Mouse (Mus musculus): ENCODE results near the gene Gid8. TPM values are rescaled to one million over a fixed set of nuclear protein-coding genes. Genes with fewer than 3 reads are reported as not detected.
"Not testable (repeated sequence)": the region's sequence is repeated elsewhere in the genome, so short reads cannot be mapped to it uniquely, and the experiment has no call there.

The Gid8 gene
- polyA plus RNA-seq, 1 experiment from 2014 or later = 38.0 TPM

DNA sequence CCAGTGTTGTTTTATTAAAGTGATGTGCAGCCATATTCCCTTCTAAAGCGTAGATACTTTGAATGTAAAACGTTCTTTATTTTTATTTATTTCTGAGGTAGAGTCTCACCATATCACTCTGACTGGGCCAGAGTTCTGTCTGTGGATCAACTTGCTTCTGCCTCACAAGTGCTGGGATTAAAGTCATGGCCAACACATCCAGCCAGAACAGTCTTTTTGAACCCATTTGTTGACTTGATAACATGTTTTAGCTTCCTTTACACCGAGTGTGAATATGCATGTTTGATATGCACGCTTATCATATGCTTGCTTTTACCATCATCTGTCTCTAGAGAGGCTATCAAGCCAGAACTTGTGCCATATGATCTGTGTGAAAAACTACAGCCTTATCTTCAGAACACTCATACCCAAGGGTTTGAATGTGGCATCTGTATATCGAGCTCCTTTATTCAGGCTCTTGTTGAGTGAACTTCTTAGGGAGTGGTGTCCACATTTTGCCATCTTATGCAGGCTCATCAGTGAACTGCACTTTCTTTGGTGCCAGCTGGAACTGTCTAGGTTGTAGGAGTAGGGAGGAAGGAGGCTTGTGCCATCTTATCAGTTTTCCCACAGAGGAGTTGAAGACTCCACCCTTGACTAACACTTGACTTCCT is 2.2 kb downstream of the Gid8 start:
- Histone ChIP-seq H3K27ac (ENCODE audit: low read depth, low read length) (no peak overlapping the region), H3K4me3 (ENCODE audit: low read depth, low read length) (no peak overlapping the region), H3K4me2 (replicated peaks; ENCODE audit: low read depth) (no peak overlapping the region; the same call in 1 of the 2 replicates), H3K9me3 (ENCODE audit: control insufficient read depth) (no peaks in the 10 kb centered on the region), H3K9ac (ENCODE audit: low read depth, low read length) (no peak overlapping the region), H3K27me3 (replicated peaks; ENCODE audit: control insufficient read depth, insufficient read depth, low read length) (no peaks in the 10 kb centered on the region), H3K4me1 (replicated peaks; ENCODE audit: control insufficient read depth, insufficient read depth, low read length) (peaks cover 10% of the 10 kb centered on the region), H3K36me3 (ENCODE audit: control insufficient read depth, insufficient read depth) (peaks cover 24% of the 10 kb centered on the region)
- WGBS = 89% methylated on average over 5 of the region's 5 CpGs
- TF ChIP-seq CTCF (IDR thresholded peaks at IDR 0.05; ENCODE audit: low read depth) = no peak
- ATAC-seq = no peak

DNA sequence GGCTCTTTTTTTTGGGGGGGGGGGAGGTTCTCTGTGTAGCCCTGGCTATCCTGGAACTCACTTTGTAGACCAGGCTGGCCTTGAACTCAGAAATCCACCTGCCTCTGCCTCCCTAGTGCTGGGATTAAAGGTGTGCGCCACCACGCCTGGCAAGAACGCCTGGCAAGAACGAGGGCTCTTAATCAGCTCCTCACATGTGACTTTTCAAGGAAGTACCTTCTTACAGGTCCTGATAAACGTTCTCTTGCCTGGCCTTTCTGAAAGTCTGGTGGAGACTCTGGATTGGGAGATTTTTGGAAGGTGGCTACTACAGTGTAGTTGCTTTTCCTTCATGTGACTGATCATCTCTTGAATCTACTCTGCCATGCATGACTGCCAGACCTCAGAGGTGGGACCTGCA is 12.8 kb downstream of the Gid8 start:
- not testable (repeated sequence) for H3K9me3 ChIP-seq (ENCODE audit: control insufficient read depth); H3K4me3 ChIP-seq (ENCODE audit: low read depth, low read length); ATAC-seq; H3K27me3 ChIP-seq (replicated peaks; ENCODE audit: control insufficient read depth, insufficient read depth, low read length); H3K9ac ChIP-seq (ENCODE audit: low read depth, low read length); H3K27ac ChIP-seq (ENCODE audit: low read depth, low read length); H3K4me2 ChIP-seq (replicated peaks; ENCODE audit: low read depth); H3K4me1 ChIP-seq (replicated peaks; ENCODE audit: control insufficient read depth, insufficient read depth, low read length)
- H3K36me3 ChIP-seq (ENCODE audit: control insufficient read depth, insufficient read depth) = peaks cover 55% of the 10 kb centered on the region
- WGBS = 68% methylated on average over 5 of the region's 5 CpGs

DNA sequence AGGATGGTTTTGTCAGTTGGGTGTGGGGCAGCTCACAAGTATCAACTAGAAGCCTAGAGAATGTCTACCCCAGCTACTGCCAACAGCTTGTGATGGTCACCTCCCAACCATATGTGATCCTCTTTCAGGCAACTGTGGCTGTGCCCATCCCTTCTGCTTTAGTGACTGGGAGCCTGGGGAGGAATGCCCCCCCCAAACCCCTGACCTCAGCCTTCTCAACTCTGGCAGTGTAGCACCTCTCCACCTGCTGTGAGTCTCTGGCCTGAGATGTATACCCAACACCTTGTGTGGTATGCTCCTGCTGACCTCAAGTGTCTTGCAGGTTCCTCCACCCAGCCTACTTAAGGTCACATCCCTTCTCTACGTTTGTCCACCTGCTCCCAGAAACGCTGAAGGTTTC is 13.9 kb downstream of the Gid8 start:
- H3K27ac ChIP-seq (ENCODE audit: low read depth, low read length) = no peak overlapping the region
- H3K36me3 ChIP-seq (ENCODE audit: control insufficient read depth, insufficient read depth) = peaks cover 44% of the 10 kb centered on the region
- H3K4me2 ChIP-seq (replicated peaks; ENCODE audit: low read depth) = no peak overlapping the region
- no peak for TF ChIP-seq CTCF (IDR thresholded peaks at IDR 0.05; ENCODE audit: low read depth)
- H3K9ac ChIP-seq (ENCODE audit: low read depth, low read length) = no peak overlapping the region
- no peak overlapping the region for H3K4me3 ChIP-seq (ENCODE audit: low read depth, low read length)
- 61% methylated on average over 2 of the region's 2 CpGs for WGBS
- H3K9me3 ChIP-seq (ENCODE audit: control insufficient read depth) = no peaks in the 10 kb centered on the region
- H3K4me1 ChIP-seq (replicated peaks; ENCODE audit: control insufficient read depth, insufficient read depth, low read length) = 0 out of 2 replicates have a peak, but pooled peaks cover 2% of the 10 kb centered on the region
- H3K27me3 ChIP-seq (replicated peaks; ENCODE audit: control insufficient read depth, insufficient read depth, low read length) = no peaks in the 10 kb centered on the region
- no peak for ATAC-seq

DNA sequence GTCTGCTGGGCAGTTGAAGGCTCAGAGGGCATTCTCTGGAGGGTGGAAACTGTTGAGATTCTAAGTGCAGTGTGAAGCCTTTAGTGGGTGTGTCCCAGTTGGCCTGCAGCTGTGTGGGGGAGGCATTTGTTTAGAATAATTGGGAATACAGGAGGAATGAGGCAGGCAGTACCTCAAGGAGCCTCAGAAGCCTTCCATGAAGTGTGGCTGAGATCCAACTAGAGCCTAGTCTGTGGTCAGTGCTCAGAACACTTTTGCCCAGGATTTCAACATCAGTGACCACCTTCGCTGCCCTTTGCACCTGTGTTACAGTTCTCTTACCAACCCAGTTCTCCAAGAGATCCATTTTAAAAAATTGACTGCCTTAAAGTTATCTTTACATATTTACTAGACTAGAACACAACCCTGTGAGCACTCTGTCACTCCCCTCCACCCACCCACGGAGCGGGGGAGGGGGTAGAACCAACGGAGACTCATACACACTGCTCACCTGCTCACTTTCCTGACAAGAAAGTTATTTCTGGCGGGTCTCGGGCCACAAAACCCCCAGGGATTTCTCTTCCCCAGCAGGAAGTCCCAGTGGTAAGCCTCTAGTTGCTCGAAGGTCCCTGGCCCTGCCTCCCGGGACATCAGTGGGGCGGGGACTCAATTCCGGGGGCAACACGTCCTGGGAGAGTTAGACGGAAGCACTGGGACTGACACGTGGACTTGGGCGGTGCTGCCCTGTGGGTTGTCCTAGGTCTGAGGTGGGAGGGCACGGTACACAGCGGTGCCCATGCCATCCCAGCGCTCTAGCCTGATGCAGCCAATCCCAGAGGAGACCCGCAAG is 14.9 kb downstream of the Gid8 start, which contains the start of gene Slc17a9:
TSS of gene Slc17a9 (plus strand) at position 679 of the 829 bp plus-strand sequence.
- Histone ChIP-seq H3K4me2 (replicated peaks; ENCODE audit: low read depth) (peak within 1 kb of the TSS; percentile 77), H3K9ac (ENCODE audit: low read depth, low read length) (peak within 1 kb of the TSS; percentile 38; the same call in 1 of the 2 replicates), H3K4me3 (ENCODE audit: low read depth, low read length) (peak within 1 kb of the TSS; percentile 31), H3K9me3 (ENCODE audit: control insufficient read depth) (no peaks in the 10 kb centered on the region), H3K27me3 (replicated peaks; ENCODE audit: control insufficient read depth, insufficient read depth, low read length) (no peaks in the 10 kb centered on the region), H3K36me3 (ENCODE audit: control insufficient read depth, insufficient read depth) (peaks cover 36% of the 10 kb centered on the region), H3K27ac (ENCODE audit: low read depth, low read length) (peak within 1 kb of the TSS; percentile 5; the same call in 1 of the 2 replicates), H3K4me1 (replicated peaks; ENCODE audit: control insufficient read depth, insufficient read depth, low read length) (0 out of 2 replicates have a peak, but pooled peaks cover 2% of the 10 kb centered on the region)
- TF ChIP-seq CTCF (IDR thresholded peaks at IDR 0.05; ENCODE audit: low read depth) = no peak
- peak; percentile 81 for ATAC-seq
- WGBS = 4% methylated on average over 18 of the region's 18 CpGs

DNA sequence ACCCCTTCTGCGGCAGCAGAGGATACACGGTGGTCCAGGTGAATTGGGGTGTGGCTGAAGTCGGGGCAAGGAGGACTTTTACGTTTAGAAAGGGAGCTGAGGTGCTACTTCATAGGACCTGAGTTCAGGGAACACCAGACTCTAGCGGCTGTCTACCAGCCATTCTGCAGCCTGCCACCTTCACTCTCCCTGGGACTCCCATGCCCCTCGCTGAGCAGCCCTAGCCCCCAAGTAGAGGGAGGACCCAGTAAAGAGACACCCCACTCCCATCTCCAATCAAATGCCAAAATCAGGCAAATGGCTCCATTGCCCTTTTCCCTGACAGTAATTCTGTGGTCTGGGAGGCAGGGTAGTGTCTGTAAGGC is 15.5 kb downstream of the Gid8 start:
- no peak for ATAC-seq
- peak overlapping the region; percentile 77 for H3K4me2 ChIP-seq (replicated peaks; ENCODE audit: low read depth)
- no peak for TF ChIP-seq CTCF (IDR thresholded peaks at IDR 0.05; ENCODE audit: low read depth)
- H3K9ac ChIP-seq (ENCODE audit: low read depth, low read length) = no peak overlapping the region
- H3K9me3 ChIP-seq (ENCODE audit: control insufficient read depth) = no peaks in the 10 kb centered on the region
- peaks cover 31% of the 10 kb centered on the region for H3K36me3 ChIP-seq (ENCODE audit: control insufficient read depth, insufficient read depth)
- WGBS = 6% methylated on average over 6 of the region's 6 CpGs
- H3K4me3 ChIP-seq (ENCODE audit: low read depth, low read length) = peak overlapping the region; percentile 31
- 0 out of 2 replicates have a peak, but pooled peaks cover 2% of the 10 kb centered on the region for H3K4me1 ChIP-seq (replicated peaks; ENCODE audit: control insufficient read depth, insufficient read depth, low read length)
- no peaks in the 10 kb centered on the region for H3K27me3 ChIP-seq (replicated peaks; ENCODE audit: control insufficient read depth, insufficient read depth, low read length)
- no peak overlapping the region for H3K27ac ChIP-seq (ENCODE audit: low read depth, low read length)

DNA sequence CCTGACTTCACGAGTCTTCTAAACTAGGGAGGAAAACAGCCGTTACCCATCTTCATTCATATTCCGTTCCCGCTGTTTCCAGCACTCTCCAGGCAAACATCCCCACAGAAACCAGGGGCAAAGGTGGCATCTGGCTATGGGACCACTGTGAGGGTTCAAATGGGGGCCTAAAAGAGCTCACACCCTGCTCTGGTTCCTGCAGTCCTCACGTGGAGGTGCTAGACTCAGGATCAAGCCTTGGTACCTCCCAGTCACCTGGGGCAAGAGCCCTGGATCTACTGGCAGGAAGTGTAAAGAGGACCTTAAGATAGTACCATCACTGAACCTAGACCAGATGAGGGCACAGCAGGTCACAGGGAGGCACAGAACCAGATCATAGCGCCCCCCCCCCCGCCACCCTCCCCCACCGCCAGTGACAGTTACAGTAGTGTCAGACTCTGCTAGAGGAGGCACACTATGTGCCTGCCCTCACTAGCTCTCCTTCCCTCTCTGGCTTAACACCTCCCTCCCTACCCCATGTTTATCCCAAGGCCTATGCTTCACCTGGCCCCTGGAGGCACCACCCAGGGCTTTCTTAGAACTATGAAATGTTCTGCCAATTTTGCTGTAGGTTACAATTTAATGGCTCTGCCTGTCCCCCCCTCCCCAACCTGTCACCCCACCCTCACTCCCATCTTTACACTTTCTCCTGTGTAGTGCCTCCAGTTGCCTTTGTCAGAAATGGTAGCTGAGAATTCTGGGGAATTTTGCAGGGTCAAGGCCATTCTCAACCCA is 16.1 kb downstream of the Gid8 start:
- no peak for TF ChIP-seq CTCF (IDR thresholded peaks at IDR 0.05; ENCODE audit: low read depth)
- H3K4me1 ChIP-seq (replicated peaks; ENCODE audit: control insufficient read depth, insufficient read depth, low read length) = 0 out of 2 replicates have a peak, but pooled peaks cover 2% of the 10 kb centered on the region
- no peak overlapping the region for H3K27ac ChIP-seq (ENCODE audit: low read depth, low read length)
- H3K9me3 ChIP-seq (ENCODE audit: control insufficient read depth) = no peaks in the 10 kb centered on the region
- ATAC-seq = no peak
- peak overlapping the region; percentile 77 for H3K4me2 ChIP-seq (replicated peaks; ENCODE audit: low read depth)
- H3K4me3 ChIP-seq (ENCODE audit: low read depth, low read length) = peak overlapping the region; percentile 31; the same call in 1 of the 2 replicates
- H3K9ac ChIP-seq (ENCODE audit: low read depth, low read length) = no peak overlapping the region
- peaks cover 24% of the 10 kb centered on the region for H3K36me3 ChIP-seq (ENCODE audit: control insufficient read depth, insufficient read depth)
- no peaks in the 10 kb centered on the region for H3K27me3 ChIP-seq (replicated peaks; ENCODE audit: control insufficient read depth, insufficient read depth, low read length)
- 29% methylated on average over 8 of the region's 8 CpGs for WGBS
